Mouse (Mus musculus) thymus, adult 2 months (tissue): ENCODE data around the gene Ap1m2.

ENCODE experiments used
- CTCF ChIP-seq: fragments of 200-500 bp; IDR thresholded peaks from 2 replicates; pipeline ENCODE4 v1.5.1; 2012; ENCODE audit warnings: mild to moderate bottlenecking, control low read depth, low read length, moderate library complexity, borderline replicate concordance; ENCODE audit not compliant: control insufficient read depth, poor library complexity, insufficient read depth; ENCODE audit errors: extremely low read depth
- POLR2A ChIP-seq: fragments of 200-500 bp; IDR thresholded peaks from 2 replicates; pipeline ENCODE4 v1.6.1; 2012; ENCODE audit warnings: mild to moderate bottlenecking, low read length, control low read depth, moderate library complexity; ENCODE audit not compliant: control insufficient read depth, poor library complexity, insufficient read depth; ENCODE audit errors: extremely low read depth

DNA sequence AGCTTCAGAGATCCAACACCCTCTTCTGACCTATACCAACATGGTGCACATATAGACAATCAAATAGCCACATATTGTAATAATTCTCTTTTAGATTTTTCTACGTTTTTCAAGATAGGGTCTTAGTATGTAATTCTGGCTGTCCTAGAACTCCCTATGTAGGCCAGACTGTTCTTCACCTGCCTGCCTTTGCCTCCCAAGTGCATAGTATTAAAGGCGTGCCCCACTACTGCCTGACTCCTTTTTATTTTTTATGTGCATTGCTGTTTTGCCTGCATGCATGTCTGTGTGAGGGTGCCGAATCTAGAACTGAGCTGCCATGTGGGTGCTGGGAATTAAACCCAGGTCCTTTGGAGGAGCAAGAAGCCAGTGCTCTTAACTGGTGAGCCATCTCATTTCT, 19.9 kb downstream of the Ap1m2 start:
- TF ChIP-seq CTCF (no peak), POLR2A (no peak)
